Mouse (Mus musculus) lung, adult 2 months (tissue): ENCODE data around the gene Dmrtb1.

Experiments used
- CTCF ChIP-seq: fragments of 200-500 bp; IDR thresholded peaks from 2 replicates; pipeline ENCODE4 v1.5.1; 2011; ENCODE audit warnings: mild to moderate bottlenecking, low read length, control low read depth; ENCODE audit not compliant: insufficient read depth
- POLR2A ChIP-seq: fragments of 200-500 bp; IDR thresholded peaks from 2 replicates; pipeline ENCODE4 v1.6.1; 2011; ENCODE audit warnings: low read depth, mild to moderate bottlenecking, control low read depth, low read length, borderline replicate concordance; ENCODE audit errors: extremely low read depth

DNA sequence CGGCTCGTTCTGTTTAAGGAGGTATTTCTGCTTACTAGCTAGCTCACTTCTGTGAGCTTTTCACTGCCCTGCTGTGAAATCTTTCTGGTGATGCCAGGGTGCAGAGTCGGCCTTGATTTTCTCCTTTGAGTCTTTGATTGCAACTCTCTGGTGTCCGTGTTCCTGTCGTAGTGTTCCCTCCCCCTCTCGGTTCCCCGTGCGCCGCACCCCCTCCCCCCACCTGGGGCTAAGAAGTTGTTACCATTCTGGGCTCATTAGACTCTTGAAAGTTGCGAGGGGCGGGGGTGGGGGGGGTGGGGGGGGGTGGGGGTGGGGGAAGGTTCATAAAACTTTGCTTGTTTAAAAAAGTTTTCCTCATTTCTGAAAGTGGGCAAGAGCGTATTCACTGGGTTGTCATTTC, 3.1 kb upstream of the Dmrtb1 start:
- TF ChIP-seq CTCF (no peak), POLR2A (no peak)
